Mouse (Mus musculus) liver, adult (tissue): ENCODE data around the gene Ascc3.

Experiments
- GATA4 ChIP-seq: IDR thresholded peaks from 2 replicates; pipeline ENCODE4 v1.6.1; 2014; ENCODE audit warnings: mild to moderate bottlenecking, low read length; ENCODE audit not compliant: insufficient replicate concordance

Gene Ascc3

DNA sequence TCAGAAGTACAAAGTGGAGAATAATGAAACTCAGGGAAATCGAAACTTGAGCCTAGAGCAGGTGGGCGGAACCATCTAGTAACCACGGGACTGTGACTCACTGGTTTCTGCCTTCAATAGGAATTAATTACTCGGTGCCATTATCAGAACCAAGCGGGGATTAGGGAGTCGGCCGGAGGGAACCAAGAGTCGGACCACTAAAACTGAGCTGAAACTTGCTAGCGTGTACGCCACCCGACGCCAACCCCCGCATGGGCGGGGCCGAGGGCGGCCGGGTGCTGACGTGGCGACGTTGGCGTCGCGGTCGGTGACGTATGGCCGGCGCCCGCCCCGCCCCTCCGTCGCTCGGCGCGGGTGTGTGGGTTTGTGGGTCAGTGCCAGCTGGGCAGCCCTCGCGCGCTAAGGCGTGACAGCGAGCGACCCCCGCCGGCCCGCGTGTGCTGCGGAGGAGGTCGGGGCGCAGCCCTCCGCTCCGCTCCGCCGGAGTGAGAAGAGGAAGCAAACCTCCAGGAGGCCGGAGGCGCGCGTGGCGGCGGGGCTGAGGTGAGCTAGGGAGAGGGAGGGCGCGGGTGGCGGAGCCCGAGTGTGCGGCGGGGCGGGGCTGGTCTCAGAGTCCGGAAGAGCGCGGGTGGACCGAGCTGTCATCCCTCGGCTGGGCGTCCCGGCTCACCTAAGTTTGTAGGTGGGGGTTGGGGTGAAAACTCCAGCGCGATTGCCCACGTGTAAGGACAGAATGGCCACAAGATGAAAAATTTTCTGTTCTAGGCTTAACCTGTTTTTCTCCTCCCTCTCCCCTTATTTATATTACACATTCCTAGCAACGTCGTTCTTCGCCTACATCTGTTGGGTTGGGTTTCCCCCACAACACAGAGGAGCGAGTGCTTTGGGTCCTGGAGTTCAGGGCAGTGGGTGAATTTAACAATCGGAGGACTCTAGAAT, at the start of gene Ascc3:
Gene Ascc3, plus strand, starts transcription at position 315 of the 939 bp plus-strand sequence.
- TF ChIP-seq GATA4 = peak; percentile 60; the same call in 1 of the 2 replicates

DNA sequence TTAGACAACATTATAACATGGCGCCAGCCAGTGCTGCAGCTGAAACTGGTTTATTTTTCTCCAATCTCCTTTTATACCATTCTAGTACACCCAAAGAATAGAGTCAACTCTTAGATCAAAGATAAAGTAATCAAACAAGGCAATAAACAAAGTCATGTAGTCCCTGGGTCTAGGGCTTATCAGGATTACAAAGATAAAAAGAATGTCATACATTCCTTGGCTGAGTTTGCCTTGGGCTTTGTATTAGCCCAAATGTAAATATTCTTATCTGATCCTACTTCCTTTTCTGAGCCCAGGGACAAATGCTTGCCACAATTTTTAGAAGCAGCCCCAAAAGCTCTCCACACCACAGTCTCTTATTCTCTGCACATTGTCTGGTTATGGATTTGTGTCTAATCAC, 7.7 kb upstream of the Ascc3 start:
- TF ChIP-seq GATA4 = no peak

DNA sequence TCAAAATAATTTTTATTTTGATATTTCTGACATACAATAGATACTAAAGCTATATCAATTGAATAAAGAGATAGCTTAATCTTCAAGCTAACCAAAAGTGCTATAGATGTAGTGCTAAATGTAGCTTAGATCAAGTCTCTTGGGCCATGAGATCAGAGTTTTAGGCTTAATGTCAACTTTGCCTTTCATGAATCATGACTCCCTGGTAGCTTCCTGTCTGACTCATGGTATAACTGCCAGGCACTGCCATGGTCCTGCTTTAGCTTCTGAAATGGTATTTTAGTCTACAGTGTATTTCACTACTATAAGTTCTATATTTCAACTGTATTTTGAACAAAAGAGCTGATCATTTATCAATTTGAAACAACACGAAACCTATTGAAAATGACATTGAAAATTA, 5.9 kb upstream of the Ascc3 start:
- TF ChIP-seq GATA4 = no peak

DNA sequence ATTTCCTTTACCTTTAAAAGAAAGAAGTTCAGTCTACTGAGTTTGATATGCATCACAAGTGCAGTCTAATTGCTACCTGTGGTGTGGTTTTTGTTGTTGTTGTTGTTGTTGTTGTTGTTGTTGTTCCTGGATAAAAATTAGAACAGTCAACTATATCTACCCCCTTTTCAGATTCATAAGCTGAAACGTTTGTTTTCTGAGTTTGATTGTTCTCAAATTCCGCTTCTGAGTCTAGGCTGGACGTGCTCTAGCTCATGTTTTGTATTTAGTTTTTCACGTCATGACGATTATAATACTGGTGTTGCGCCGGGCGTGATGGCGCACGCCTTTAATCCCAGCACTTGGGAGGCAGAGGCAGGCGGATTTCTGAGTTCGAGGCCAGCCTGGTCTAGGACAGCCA, 902 bp downstream of the Ascc3 start:
- no peak for TF ChIP-seq GATA4

DNA sequence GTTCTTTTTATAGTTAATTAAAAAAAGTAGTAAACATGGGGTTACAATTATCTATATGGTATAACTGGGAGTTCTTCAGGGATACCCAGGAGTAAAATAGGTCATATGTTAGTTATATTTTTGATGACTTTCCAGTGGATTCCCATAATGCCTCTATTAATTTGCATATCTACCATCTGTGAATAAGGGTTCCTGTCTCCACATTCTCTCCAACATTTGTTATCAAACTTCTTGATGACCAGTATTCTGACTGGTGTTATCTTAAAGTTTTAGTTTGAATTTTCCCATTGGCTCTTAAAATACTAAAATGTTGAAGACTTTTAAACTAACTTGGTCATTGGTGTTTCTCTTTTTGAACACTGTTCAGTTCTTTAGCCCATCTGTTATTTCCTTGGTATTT, 2.9 kb downstream of the Ascc3 start:
- TF ChIP-seq GATA4 = no peak

DNA sequence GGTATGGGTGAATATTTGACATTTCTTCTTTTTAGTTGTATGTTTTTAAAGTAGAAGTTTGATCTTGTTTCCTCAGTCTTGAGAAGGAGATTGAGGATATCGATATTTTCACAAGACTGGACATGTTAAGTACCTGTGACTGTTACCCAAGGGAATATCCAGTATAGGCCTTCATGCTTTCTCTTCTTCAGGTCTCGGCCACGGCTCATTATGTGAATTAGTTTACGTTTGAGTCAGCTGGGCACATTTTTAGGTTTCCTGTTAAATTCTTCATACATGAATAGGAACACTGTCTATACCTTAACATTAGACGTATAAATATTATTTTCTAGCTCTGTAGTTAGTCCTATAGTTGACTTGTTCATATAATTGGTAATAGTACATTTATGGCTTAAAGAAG, 12.4 kb downstream of the Ascc3 start:
- no peak for TF ChIP-seq GATA4

DNA sequence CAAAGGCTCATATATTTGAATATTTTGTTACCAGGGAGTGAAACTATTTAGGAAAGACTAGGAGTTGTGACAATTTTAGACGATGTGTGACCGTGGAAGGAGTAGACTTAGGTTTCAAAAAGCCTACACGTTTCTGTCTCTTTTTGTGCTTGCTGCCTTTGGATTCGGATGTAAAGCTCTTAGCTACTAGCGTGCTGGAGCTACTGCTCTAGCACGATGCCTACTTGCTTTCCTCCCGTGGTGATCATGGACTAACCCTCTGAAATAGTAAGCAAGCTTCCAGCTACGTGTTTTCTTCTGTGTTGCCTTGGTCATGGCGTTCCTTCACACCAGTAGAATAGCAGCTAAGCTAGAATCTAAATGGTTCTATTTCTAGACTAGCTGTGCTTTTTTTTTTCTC, 21.4 kb downstream of the Ascc3 start:
- no peak for TF ChIP-seq GATA4

DNA sequence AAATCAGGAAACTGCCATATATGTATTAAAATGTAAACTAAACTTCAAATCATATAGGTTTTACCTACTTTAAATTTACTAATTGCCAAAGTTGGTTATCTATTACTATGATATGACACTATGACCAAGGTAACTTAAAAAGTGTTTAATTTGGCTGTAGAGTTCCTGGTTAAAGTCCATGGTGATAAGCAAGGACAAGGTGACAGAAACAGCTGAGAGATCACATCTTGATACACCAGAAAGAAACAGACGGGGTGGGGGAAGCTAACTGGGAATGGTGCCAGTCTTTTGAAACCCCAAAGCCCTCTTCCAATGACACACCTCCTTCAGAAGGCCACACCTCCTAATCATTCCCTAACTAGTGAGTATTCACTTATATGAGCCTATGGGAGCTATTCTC, 33.4 kb downstream of the Ascc3 start:
- TF ChIP-seq GATA4 = peak; percentile 87

DNA sequence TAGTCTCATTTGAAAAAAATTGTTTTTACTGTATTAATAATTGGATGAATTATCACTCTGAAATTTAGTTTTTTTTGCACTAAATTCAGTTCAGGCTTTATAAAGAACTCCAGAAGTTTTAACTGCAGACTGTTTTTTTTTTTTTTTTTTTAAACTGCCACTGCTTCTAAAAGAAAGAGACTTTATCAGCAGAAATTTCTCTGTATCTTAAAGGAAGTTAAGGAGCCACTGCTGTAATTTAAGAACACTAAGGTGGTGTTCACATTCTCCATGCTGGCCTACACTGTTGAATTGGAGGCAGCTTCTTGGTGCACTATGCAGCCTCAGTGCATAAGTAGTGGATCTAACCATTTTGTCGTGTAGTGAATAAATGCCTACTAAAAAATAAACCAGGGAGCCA, 47.1 kb downstream of the Ascc3 start:
- no peak for TF ChIP-seq GATA4

DNA sequence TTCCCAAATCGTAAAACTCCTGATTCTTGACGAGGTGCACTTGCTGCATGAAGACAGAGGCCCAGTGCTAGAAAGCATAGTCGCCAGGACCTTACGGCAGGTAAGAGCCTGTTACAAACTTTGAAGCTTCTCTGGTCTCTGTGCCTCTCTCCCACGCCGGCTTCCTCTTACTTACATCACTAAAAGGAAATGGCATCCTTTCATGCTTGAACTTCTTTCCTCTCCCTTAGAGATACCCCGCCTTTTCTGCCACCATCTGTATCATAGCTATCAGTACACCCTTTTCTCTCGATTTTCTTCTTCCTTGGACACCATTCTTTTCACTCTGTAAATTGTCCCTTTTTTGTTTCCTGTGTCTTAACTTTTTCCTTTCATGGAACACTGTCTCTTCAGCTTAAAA, 58.1 kb downstream of the Ascc3 start:
- TF ChIP-seq GATA4 = no peak

DNA sequence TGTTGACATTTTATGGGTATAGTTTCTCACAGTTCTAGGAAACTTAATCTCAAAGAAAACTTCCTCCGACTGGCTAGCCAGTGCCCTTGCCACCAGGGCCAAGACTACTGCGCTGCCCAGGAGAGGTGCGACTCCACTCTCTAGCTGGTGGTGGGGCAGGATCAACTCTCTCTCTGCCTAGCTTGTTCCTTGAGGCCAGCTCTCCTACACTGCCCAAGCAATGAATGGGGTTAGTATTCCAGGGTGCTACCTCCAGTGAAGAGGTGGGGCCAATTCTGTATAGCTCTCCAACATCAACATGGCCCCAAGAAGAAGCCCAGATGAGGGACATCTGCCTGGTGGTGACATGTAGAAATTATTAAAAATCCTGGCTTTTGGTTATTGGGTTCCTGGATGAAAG, 61.1 kb downstream of the Ascc3 start:
- TF ChIP-seq GATA4 = no peak

DNA sequence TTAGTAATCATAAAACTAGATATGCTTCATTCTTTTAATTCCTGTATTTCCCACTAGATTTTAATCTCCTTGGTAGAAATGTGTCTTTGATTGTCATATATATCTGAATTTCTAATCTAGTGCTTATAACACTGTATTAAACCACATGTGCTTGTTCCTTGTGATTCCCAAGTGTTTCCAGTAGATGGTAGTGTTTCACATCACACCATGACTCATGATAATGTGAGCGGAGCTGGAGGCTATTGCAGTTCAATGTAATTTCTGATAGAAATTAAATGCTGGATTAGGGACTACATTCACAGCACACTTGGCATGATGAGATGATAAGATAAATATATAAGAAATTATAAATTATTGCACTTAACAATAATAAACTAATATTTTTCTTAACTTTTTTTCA, 64.9 kb downstream of the Ascc3 start:
- TF ChIP-seq GATA4 = no peak

DNA sequence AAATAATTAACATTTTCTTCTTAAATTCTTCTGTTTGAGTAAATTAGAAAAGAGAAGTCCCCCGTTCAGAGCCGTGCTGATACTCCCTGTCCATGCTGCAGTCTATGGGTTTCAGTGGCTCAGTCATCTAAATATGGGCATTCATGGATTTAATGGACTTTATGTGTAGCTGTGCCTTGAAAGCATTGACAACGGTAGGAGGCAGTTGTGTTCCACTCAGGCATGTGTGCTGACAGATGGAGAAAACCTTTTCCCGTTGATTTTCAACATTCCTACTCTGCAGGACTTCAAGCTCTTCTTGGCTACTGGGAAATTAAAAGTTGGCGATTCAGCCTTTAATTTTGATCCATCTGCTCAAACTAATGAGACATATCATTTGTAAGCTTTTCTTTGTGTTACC, 79.0 kb downstream of the Ascc3 start:
- no peak for TF ChIP-seq GATA4

DNA sequence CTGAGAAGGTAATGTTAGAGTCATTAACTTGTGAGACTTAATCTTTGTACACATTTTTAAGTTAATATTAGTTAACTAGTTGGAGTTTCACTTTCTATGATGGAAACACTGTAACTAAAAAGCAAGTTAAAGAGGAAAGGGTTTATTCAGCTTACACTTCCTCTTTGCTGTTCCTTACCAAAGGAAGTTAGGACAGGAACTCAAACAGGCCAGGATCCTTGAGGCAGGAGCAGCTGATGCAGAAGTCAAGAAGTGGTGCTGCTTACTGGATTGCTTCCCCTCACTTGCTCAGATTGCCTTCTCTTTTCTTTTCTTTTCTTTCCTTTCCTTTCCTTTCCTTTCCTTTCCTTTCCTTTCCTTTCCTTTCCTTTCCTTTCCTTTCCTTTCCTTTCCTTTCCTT, 97.9 kb downstream of the Ascc3 start:
- TF ChIP-seq GATA4 = no peak

DNA sequence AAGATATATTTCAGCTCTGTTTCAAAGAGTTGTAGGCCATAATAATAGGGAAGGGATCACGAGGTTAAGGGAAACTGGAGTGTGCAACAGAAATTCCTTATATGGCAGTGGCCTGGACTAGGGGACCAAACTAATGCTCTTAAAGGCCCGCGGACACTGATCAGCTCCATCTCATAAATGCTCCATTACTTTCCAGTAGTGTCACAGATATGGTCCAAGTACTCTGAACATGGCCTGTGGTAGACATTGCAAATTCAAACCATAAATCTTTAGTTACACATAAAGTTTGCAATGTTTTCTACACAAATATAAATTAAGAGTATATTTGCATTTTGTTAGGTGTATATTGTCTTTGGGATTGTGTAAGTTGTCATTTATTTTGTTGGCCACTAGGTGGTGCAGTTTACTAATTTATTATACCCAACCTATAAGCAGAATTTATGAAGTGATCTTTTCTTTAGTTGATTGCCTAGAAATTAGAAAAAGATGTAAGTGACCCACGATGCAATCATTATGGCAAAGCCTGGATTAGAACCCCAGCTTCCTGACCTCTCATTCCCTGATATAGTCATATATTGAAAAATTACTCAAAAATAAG, 106.5 kb downstream of the Ascc3 start:
- TF ChIP-seq GATA4 = no peak

DNA sequence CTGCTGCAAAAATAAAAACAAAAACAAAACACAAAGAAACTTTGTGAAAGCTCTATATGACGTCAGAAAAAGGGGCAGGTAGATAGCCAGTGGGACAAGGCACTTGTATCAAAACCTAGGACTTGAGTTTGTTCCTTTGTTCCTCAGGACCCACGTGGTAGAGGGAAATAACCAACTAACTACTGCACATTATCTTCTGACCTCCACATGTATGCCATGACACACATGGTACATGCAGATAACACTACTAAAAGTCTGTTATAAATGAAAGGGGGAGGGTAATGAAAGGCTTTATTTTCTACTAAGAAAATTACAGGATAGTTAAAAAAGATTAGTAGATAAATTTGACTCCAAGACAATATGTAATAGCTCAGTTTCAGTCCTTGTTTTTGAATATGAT, 109.3 kb downstream of the Ascc3 start:
- no peak for TF ChIP-seq GATA4

DNA sequence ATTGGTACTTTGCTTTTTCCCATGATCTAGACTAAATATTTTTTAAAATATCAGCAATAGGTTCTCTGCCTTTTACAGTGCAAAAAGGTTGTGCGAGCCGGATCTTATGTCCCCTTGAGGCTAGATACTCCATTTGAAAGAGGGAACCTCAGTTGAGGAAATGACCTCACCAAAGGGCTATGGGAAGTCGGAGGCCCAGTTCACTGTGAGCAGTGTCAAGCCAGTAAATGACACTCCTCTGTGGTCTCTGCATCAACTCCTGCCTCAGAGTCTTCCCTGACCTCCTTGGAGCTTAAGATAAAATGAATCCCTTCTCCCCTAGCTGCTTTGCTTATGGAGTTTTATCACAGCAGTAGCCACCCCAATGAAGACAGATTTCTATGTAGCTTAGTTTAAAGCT, 109.9 kb downstream of the Ascc3 start:
- no peak for TF ChIP-seq GATA4

DNA sequence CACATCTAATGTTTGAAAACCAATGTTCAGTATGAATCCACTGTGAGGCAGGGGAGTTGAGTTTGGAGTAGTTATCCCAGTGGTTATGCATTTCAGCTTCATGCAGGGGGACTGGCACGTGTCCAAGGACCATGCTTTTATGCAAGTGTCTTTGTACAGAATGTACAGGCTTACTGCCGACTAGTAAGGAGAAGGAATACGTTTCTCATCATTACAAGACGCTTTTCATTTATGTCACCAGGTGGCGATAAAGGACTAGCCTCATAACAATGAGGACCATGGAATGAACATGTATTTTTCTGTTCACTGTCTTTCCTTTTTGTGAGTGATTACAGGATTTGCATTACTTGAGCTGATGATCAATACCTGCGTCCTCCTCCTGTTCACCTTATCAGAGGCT, 111.7 kb downstream of the Ascc3 start:
- TF ChIP-seq GATA4 = no peak
